Mouse (Mus musculus) heart, adult 10 weeks (tissue): Measurements from ENCODE around the gene Speer4f2. TPM values are rescaled to one million over a fixed set of nuclear protein-coding genes. Genes with fewer than 3 reads are reported as not detected.

Source experiments
- polyA plus RNA-seq: library from polyadenylated mRNA; stranded (reverse); fragments of 350-450 nt; fragmentation: Illumina TruSeq; extraction: RNeasy Lipid Tissue Mini Kit (QIAGEN cat#74804); gene quantifications from one replicate; pipeline ENCODE4 v1.2.3, GENCODE M21; 2014; ENCODE audit warnings: low read depth, low replicate concordance

Gene Speer4f2
- polyA plus RNA-seq = not detected

GRCm38 (mm10) chr5:17372880-17373279, at the start of gene Speer4f2:
Gene Speer4f2 (plus strand): TSS chr5:17373180.

Other genes starting within 250 kb of the Speer4f2 start
- gene Speer4f1, start 102.9 kb downstream of the Speer4f2 start, polyA plus RNA-seq = not detected
- gene Sema3c, start 201.1 kb downstream of the Speer4f2 start, polyA plus RNA-seq = 8.3 TPM